Mouse (Mus musculus): ENCODE measurements around the gene Etl4. TPM values are rescaled to one million over a fixed set of nuclear protein-coding genes. Genes with fewer than 3 reads are reported as not detected.
A peak's percentile ranks its signal among the peaks of the same experiment; 100 is the strongest.
"Not testable (repeated sequence)": the region's sequence is repeated elsewhere in the genome, so short reads cannot be mapped to it uniquely, and the experiment has no call there.

Gene Etl4
- total RNA-seq, 4 experiments from 2014 or later: 83.0 to 91.4 (median 88.6) TPM

DNA sequence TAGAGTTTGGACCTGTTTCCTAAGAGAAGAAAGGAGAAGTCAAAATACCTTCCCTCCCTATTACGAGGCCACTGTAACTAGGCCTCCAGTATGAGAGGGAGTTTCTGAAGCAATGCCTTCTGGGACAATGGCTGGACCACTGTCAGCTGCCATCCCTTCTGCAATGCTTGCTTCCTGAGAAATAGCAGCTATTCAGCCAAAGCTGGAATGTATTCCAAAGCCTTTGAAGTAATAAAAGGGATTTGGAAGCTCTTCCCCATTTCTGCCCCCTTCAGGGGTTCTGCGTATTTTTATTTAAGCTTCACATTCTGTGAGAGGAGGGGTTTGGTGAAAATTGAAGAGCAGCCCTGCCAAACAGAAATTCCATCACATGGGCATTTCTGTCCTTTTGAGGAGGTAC is 730.1 kb downstream of the Etl4 start:
- no peak for DNase-seq (ENCODE audit: low spot score in 2 of 2)

DNA sequence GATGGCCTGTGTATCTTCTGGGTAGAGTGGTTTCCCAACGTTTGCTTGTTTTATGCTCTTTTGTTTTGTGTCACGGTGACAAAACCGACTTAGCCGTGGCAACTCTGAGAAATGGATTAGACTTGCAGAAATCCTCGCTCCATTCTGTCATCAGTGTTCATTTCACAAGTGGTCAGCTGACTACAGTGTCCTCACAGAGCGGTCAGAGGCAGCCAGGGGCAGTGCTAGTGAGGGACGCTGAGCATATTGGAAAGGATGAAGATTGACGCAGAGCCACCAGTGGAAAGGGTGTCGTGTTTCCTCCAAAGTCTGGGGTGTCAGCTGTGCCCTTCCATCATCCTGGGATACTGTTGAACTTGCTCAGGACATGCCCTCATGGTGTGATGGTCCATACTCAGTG is 733.2 kb downstream of the Etl4 start:
- no peak for DNase-seq (ENCODE audit: low spot score in 2 of 2)

DNA sequence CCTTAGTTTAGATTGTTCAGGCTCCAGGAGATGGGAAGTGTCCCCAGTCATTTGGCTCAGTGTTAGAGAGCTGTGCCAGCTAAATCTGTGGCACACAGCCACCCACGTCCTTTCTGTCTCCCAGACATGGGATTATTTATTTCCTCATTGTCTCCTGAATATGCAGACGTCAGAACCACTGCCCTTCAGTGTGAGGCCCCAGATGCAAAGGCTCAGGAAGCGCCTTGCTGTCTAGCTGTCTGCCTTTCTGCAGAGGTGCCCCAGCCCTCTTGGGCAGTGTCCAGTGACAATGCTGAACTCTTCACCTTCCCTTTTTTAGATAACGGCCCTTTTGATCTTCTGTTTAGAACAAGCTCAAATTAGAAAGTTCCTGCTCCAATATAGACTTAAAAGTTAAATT is 740.2 kb downstream of the Etl4 start:
- DNase-seq (ENCODE audit: low spot score in 2 of 2): peak; percentile 28 to 61

DNA sequence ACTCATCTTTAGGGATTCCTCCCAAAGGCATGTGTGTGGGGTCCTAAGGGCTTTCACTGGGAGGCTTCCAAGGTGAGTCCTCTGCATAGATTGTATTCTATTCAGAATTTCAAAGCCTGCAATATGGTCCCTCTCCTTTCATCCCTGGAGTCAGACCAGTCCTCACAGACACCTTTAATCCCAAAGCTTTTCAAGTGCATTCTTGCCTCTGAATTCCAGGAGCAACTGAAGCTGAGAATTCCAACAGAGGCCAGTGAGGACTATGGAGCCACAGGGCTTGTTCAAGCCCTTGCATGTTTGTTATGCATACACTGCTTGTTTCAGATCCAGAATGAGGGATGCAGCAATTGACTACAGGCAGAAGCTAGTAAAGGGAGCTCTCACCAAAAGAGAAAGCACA is 743.5 kb downstream of the Etl4 start:
- no peak for DNase-seq (ENCODE audit: low spot score in 2 of 2)

DNA sequence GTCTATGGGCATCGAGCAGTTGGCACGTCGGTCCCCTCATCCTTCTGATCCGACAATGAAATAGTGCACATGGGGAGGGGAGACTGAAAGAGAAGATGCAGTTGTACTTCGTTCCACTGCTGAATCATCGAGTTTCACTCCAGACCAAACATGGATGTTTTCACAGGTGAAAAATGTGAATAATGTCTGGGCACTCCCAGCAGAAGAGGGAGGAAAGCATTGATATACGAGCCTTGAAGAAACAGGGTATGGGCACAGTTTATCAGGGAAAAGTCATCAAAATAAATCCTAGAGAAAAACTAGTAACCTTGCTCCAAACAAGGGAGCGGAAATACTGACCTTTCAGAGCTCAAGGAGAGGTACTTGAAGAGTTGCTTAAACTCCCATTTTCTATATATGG is 744.5 kb downstream of the Etl4 start:
- DNase-seq (ENCODE audit: low spot score in 2 of 2): no peak

DNA sequence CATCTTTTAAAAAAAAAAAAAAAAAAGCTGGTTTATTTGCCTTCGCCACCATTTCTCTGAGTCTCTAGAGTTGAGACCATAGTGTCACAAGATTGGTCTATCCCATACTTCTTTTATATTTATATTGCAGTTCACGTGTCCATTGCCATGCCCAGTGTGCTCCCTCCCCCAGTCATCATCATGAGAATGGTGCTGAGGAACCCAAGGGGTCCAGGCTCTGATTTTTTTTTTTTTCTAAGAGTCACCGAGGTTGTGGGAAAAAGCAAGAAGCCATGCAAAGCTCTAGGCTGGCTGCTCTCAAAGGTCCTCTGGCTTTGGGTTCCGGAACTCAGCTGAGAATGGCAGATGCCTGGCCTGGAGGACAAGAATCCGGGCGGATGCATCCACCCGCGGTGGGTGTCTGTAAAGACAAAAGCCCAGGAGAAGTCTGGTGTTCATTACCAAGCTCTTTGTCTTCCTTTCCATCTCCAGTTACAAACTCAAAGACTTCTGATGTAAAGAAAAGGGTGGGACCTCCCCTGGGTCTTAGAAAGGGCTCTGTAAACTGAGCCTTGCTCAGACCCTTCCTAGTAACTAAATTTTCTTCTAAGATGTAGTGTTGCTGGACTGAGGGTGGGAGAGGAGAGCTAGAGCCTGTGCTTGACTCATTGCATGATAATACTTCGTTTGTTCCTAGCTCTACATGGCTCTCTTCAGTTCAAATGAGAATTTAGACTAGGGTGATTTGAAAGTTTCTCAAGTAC is 745.2 kb downstream of the Etl4 start:
- DNase-seq (ENCODE audit: low spot score in 2 of 2): no peak

DNA sequence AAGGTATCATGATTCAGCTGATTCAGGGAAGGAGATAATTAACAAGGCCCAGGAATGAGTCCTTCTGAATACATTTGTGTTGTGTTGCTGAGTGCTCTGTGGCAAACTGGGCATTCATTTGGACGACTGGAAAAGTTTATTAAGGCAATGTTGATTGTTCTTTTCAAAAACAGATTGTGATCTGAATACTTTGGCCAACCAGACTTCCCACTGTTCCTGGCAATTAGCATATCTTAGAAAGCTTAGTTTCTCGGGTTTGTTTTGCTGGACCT is 745.7 kb downstream of the Etl4 start:
- DNase-seq (ENCODE audit: low spot score in 2 of 2): no peak

DNA sequence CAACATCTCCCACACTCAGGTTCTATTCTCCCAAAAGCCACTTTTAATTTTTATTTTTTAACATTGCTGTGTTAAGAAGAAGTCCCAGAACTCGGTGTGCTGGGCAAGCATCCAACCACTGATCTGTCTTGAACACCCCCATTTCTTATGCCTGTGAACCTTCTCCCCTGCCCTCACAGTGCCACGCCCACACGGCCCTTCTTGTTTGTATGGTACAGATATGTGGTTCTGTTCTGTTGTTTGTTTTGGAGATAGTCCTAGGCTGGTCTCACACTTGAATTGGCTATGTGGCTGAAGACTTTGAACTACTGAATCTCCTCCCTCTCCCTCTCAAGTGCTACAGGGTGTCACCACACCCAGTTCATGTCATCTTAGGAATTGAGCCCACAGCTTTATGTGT is 748.3 kb downstream of the Etl4 start:
- no peak for DNase-seq (ENCODE audit: low spot score in 2 of 2)

DNA sequence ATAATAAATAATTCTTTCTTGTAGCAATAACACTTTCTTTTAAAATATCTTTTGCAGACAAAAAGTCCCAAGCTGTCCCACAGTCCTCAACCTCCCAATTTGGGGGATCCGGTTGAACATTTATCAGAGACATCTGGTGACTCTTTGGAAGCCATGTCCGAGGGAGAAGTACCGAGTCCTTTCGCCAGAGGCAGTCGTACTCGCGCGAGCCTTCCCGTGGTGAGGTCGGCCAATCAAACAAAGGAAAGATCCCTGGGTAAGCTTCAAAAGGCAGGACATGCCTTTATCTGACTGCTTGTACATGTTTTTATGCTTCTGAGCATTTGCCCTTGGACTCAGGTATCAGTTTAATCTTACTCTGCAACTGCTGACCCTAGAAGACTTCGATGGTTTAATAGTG is 752.3 kb downstream of the Etl4 start:
- no peak for DNase-seq (ENCODE audit: low spot score in 2 of 2)

DNA sequence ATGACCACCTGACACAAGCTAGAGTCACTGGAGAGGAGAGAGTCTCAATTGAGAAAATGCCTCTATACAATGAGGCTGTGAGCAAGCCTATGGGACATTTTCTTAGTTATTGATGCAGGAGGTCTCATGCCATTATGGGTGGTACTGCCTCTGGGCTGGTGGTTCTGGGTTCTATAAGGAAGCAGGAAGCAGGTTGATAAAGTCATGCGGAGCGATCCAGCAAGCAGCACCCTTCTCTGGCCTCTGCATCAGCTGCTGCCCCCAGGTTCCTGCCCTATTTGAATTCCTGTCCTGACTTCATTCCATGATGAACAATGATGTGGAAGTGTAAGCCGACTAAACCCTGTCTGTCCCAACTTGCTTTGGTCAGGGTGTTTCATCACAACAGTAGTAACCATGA is 753.1 kb downstream of the Etl4 start:
- DNase-seq (ENCODE audit: low spot score in 2 of 2): no peak

DNA sequence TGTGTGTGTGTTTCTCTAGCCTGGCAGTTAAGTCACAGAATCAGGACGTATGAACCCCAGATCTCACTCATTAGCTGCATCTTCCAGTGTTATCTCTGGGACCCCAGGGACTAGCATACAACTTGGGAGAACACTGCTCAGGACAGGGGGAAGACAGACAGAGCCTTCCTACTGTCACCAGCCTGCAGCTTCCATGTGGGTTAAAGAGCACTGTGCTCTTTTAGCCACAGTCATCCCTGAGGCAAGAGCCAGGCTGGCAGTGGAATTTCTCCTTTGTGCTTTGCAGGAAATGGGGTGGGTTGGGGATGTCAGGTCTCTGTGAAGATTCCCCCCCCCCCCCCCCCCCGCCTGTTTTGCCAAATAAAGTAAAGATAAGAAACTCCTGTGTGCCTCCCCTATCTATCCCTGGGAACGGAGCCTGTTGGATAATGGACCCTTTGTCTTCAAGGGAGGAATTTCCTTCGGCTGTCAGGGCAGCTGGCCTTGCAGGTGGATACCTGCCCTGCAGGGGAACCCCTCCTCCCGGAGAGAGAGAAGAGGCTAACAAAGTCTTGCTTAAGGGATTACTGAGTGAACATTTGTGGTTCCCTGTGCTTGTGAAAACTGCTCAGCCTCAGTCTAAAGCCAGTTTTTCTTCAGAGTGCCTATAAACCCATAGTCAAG is 755.9 kb downstream of the Etl4 start:
- DNase-seq (ENCODE audit: low spot score in 2 of 2): no peak

DNA sequence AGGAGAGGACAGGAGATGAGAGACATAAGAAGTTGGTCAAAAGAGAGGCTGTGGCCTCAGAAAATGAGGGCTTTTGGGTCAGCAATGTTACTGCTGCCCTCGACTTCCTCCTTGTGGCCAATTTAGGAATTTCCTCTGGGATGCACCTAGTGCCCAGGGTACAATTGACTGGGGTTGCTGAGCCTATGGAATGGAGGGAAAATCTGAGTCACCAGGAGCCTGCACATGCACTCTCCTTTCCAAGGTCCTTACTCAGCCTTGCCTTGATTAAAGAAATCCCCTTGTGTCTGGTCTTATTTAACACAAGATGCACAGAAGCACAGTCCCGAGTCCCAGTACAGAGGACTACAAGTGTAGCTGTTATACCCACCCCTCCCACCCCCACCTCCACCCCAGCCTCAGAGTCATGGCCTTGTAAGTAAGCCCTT is 756.5 kb downstream of the Etl4 start:
- DNase-seq (ENCODE audit: low spot score in 2 of 2): no peak

DNA sequence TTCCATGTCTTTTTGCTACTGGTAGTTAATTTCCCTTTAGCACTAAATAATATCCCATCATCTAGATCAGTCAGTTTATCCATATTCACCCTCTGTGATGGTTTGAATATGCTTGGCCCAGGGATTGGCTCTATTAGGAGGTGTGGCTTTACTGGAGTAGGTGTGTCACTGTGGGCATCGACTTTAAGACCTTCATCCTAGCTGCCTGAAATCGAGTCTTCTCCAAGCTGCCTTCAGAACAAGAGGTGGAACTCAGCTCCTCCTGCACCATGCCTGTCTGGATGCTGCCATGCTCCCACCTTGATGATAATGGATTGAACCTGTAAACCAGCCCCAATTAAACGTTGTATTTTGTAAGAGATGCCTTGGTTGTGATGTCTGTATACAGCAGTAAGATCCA is 758.3 kb downstream of the Etl4 start:
- DNase-seq (ENCODE audit: low spot score in 2 of 2): no peak

DNA sequence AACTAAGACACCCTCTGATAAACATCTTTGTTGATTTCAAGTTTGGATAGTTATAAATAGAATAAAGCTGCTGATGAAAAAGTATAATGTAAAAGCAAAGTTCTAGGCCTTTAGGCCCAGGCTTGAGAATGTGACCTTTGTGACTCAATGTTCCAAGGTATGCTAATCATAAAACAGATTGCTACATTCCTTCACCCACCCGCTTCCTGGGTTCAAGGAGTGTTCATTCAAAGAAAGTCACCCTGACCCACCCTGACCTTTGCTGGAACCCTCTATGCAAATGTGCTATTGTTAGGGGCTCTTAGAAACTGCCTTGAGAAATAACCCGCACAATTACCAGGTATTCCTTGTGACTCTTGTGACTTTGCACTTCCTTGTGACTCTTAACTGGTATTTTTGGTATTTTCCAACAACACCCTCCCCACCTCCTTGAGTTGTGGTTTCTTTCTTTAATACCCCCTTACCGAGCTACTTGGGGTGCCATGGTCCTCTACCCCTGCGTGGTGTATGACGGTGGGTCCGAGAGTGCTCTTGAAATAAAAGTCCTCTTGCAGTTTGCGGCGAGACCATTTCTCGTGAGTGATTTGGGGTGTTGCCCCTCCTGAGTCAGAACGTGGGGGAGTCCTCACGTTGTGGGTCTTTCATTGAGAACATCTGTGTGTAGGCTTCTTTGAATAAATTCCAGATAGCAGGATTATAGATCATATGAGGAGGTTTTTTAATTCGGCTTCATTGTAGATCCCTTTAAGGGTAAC is 758.9 kb downstream of the Etl4 start:
- DNase-seq (ENCODE audit: low spot score in 2 of 2): not testable (repeated sequence)

DNA sequence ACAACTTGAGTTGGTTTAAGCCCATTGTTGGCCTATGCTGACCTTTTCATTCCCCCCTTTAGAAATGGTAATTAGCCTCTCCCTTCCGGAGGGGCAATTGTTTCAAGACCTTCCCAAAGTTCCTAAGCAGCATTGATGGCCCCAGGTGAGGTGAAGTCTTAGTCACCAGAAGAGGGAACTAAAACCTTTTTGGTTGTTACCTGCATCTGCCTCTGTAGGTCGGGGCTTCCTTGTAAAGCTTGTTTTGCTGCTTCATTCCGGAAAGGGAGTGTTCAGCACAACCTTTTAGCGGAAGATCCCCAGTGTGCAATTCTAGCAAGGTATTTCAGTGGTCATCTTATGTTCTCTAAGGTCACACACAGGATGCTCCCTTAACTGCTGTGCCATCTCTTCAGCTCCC is 759.8 kb downstream of the Etl4 start:
- DNase-seq (ENCODE audit: low spot score in 2 of 2): no peak

DNA sequence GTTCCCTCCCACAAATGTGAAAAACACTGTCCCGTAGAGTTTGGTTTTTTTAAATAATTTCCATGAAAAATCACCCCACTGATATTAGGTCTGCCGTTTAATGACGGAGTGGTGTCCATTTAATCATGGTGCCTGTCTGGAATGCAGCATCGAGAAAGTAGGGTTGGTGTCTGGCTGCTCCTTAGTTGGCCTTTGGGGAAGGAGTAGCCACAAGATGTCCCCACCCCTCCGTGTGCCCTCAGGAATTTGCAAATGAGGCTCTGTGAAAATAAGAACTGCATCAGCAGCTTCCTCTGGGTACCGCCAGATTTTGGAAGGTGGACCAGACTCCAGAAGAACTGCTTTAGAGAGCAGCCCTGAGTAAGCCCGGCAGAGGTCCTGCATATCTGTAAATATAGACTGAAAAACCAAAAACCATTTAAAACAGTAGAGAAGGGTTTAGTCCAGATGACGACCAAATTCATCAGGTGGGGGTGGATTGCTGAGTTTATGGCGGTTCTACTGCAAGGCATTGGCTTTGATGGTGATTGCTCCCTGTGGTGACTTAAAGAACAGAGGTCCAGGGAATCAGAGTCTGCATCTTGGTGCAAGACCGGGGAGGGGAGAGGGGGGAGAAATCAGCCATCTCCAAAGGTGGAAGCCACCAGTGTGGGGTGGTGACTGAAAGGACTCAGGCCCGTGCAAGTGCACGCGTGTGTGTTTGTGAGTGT is 762.1 kb downstream of the Etl4 start:
- DNase-seq (ENCODE audit: low spot score in 2 of 2): no peak

DNA sequence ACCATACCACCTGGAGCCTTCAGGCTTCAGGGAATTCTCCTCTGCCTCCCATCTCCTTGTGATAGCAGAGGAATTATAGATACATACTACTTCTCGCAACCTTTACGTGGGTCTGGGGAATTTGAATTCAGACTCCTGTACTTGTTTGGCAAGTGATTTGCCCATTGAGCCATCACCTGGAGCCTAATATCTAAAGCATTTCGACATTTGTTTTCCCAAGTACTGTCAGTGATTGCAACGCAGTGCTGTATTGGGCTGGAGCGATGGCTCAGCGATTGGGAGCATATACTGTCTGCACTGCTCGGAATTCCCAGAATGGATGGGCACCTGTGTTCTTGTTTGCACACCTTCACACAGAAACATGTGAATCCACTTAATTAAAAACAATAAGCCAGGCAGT is 762.7 kb downstream of the Etl4 start:
- DNase-seq (ENCODE audit: low spot score in 2 of 2): no peak

DNA sequence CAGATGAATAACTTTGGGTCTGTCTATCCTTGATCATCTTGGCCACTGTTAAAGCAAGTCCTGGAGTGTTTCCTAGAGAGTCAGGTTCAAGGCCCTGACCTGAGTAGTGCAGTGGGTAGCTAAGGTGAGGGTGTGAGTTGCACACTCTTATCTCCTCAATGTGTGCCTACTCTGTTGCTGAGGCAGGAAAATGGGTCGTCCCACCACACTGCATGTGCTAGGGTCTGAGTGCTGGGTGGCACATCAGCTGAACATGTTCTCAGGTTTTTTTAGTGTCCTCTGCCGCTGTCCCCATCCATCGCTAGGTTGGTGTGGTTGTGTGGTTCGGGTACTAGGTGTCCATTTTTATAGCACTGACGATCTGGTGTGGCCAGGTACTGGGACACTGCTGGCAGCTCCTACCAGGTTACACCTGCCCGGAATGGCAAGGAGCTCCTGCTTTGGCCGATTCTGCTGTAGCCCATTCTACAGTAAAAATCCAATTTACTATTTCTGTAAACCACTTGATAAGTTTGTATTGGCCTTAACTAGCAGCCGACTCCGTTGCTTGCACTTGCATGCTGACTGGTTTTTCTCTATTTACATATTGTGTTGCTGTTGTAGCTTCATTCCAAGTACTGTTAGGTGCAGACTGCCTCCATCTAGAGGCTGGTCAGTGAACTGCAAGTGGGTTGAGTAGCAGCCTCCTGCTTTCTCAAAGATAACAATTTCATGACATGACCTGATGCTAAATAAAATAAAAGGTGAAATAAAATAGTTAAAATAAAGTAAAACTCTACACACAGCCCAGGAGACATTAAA is 763.4 kb downstream of the Etl4 start:
- DNase-seq (ENCODE audit: low spot score in 2 of 2): peak; percentile 17 to 63

DNA sequence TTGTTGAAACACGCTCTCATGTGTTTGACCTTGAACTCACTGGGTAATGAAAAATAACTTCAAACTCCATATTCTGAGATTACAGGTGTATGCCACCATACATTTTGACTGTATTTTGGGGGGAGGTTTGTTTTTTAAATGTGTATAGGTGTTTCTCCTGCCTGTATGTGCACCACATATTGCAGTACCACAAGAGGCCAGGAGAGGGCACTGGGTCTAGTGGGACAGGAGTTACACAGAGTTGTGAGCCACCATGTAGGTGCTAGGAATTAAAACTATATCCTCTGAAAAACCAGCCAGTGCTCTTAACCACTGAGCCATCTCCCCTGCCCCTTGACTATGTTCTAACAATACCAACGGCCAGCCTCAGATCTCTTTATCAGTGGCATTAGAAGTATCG is 766.8 kb downstream of the Etl4 start:
- DNase-seq (ENCODE audit: low spot score in 2 of 2): no peak

DNA sequence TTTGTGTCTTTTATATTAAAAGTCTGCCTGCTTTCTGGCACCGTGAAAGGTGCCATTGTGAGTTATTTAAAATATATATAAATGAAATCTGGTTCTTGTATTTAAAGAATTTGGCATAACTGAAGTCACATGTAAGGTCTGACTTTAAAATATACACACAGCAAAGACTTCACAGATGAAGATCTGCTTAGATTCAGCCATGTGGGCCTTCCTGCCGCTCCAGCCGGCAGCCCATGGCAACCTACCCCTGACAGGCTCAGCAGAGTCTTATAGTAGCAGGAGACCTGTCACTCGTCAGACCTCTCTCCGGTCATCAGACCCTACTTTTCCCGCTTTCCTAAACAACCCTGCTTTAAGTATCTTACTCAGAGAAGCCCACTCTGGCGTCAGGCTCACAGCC is 769.2 kb downstream of the Etl4 start:
- DNase-seq (ENCODE audit: low spot score in 2 of 2): no peak

DNA sequence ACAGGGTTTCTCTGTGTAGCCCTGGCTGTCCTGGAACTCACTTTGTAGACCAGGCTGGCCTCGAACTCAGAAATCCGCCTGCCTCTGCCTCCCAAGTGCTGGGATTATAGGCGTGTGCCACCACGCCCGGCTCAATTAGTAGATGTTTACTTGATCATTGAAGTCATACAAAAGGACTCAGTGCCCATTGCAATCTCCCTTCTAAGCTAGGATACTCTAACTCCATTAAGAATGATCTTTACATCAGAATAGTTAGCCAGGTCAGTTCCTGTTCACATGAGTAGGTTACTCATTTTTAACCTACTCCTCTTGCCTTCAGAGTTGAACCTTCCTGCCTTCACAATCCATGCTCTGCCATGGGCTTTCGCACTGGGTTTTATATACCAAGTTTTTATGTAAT is 772.6 kb downstream of the Etl4 start:
- not testable (repeated sequence) for DNase-seq (ENCODE audit: low spot score in 2 of 2)

All from layer of hippocampus, adult 8-10 months (tissue).